8 mouse cellular contexts compared by ENCODE assay signal in genomic region chr4:63403040-63403959, GRCm38 (mm10). TPM values are rescaled to one million over a fixed set of nuclear protein-coding genes. Genes with fewer than 3 reads are reported as not detected.
A peak's percentile ranks its signal among the peaks of the same experiment; 100 is the strongest.
DNase-seq lines count a peak whose midpoint lies in the region; ATAC-seq and TF ChIP-seq lines count a peak whose summit lies in the region.

Akna (minus strand) TSS chr4:63403354.

- H3K9me3 ChIP-seq in forebrain, embryonic 14.5 days (replicated peaks; ENCODE audit: control insufficient read depth, low read length) = no peaks in the 10 kb centered on the region
- no peaks in the 10 kb centered on the region for H3K9me3 ChIP-seq in liver, postnatal 0 days (ENCODE audit: low read length)
- no peaks in the 10 kb centered on the region for H3K9me3 ChIP-seq in neural tube, embryonic 13.5 days

- H3K9ac ChIP-seq in forebrain, embryonic 14.5 days (ENCODE audit: low read length) = peak within 1 kb of the TSS; percentile 55
- peak within 1 kb of the TSS; percentile 68 for H3K9ac ChIP-seq in liver, postnatal 0 days (replicated peaks)
- H3K9ac ChIP-seq in neural tube, embryonic 13.5 days = peak within 1 kb of the TSS; percentile 52

- DNase-seq in A20 (ENCODE audit: low read depth, low spot score) = peak; percentile 91
- DNase-seq in adrenal gland, postnatal 4 days (ENCODE audit: low spot score in 2 of 2) = peak; percentile 63 to 71
- peak; percentile 95 for DNase-seq in forebrain, embryonic 14.5 days (ENCODE audit: low spot score)
- peak; percentile 93 to 94 for DNase-seq in heart, postnatal 10 days
- peak; percentile 94 to 96 for DNase-seq in kidney, postnatal 4 days
- DNase-seq in liver, postnatal 0 days = peak; percentile 73
- peak; percentile 91 for DNase-seq in testis, postnatal 10 days (ENCODE audit: low spot score)

- no peak for TF ChIP-seq CTCF in liver, postnatal 0 days (IDR thresholded peaks at IDR 0.05; ENCODE audit: low read depth)

- H3K27me3 ChIP-seq in forebrain, embryonic 14.5 days (replicated peaks; ENCODE audit: control insufficient read depth, insufficient read depth, low read length) = no peaks in the 10 kb centered on the region
- H3K27me3 ChIP-seq in liver, postnatal 0 days (ENCODE audit: insufficient read depth, low read length) = no peaks in the 10 kb centered on the region
- H3K27me3 ChIP-seq in neural tube, embryonic 13.5 days = no peaks in the 10 kb centered on the region

- peak within 1 kb of the TSS; percentile 21 for H3K4me3 ChIP-seq in forebrain, embryonic 14.5 days (ENCODE audit: low read depth, low read length)
- H3K4me3 ChIP-seq in liver, postnatal 0 days (ENCODE audit: low read depth, low read length) = peak within 1 kb of the TSS; percentile 52
- H3K4me3 ChIP-seq in neural tube, embryonic 13.5 days = peak within 1 kb of the TSS; percentile 23

- peak within 1 kb of the TSS; percentile 49 for H3K4me2 ChIP-seq in forebrain, embryonic 14.5 days (ENCODE audit: low read length)
- H3K4me2 ChIP-seq in liver, postnatal 0 days (ENCODE audit: low read depth, low read length) = peak within 1 kb of the TSS; percentile 60
- peak within 1 kb of the TSS; percentile 44 for H3K4me2 ChIP-seq in neural tube, embryonic 13.5 days

- H3K4me1 ChIP-seq in forebrain, embryonic 14.5 days (ENCODE audit: control insufficient read depth, insufficient read depth, low read length) = peaks cover 66% of the 10 kb centered on the region
- H3K4me1 ChIP-seq in liver, postnatal 0 days (ENCODE audit: insufficient read depth) = peaks cover 62% of the 10 kb centered on the region
- H3K4me1 ChIP-seq in neural tube, embryonic 13.5 days (replicated peaks) = peaks cover 65% of the 10 kb centered on the region

- 7% methylated on average over 17 of the region's 17 CpGs for WGBS in forebrain, embryonic 14.5 days
- WGBS in liver, postnatal 0 days (ENCODE audit: insufficient replicate concordance) = 14% methylated on average over 17 of the region's 17 CpGs
- WGBS in neural tube, embryonic 13.5 days = 17% methylated on average over 17 of the region's 17 CpGs

- peaks cover 3% of the 10 kb centered on the region; the same call in 1 of the 2 replicates for H3K36me3 ChIP-seq in forebrain, embryonic 14.5 days (ENCODE audit: control insufficient read depth, insufficient read depth, low read length)
- no peaks in the 10 kb centered on the region for H3K36me3 ChIP-seq in liver, postnatal 0 days (replicated peaks; ENCODE audit: insufficient read depth, low read length)
- H3K36me3 ChIP-seq in neural tube, embryonic 13.5 days = no peaks in the 10 kb centered on the region

- intact Hi-C loops in heart, postnatal 10 days (cut with DNase I) = no loop called here

- no peak for TF ChIP-seq EP300 in liver, postnatal 0 days (IDR thresholded peaks at IDR 0.05; ENCODE audit: low read depth)

- H3K27ac ChIP-seq in forebrain, embryonic 14.5 days (ENCODE audit: low read depth, low read length) = peak within 1 kb of the TSS; percentile 92
- H3K27ac ChIP-seq in liver, postnatal 0 days (ENCODE audit: low read depth) = peak within 1 kb of the TSS; percentile 92
- peak within 1 kb of the TSS; percentile 84 for H3K27ac ChIP-seq in neural tube, embryonic 13.5 days (replicated peaks)

- ATAC-seq in forebrain, embryonic 14.5 days = peak; percentile 79
- peak; percentile 43 for ATAC-seq in liver, postnatal 0 days
- ATAC-seq in neural tube, embryonic 13.5 days (ENCODE audit: low read depth) = peak; percentile 78

RNA-seq across cellular contexts. Expression of gene Akna, which starts in this region (rescaled TPM):
- 1 to 10 TPM; 7.8 to 9.1 TPM for total RNA-seq in adrenal gland, postnatal 4 days (2021)
- polyA plus RNA-seq in forebrain, embryonic 14.5 days (2014; fragmentation: Nextera tagmentation; extraction: Ambion mirVana) = 5.7 and 8.5 TPM in 2 replicates
- 1 to 10 TPM; 5.4 to 6.1 TPM for total RNA-seq in heart, postnatal 10 days (2021)
- polyA plus RNA-seq in liver, postnatal 0 days (2015; fragmentation: Nextera tagmentation; extraction: Ambion mirVana) = 4.6 and 5.2 TPM in 2 replicates
- 4.4 and 4.8 TPM in 2 replicates for polyA plus RNA-seq in neural tube, embryonic 13.5 days (2015; fragmentation: Nextera tagmentation; extraction: Ambion mirVana)

Comparison
In these comparisons a context has a peak if more than half of its experiments do, and no peak if none do; other contexts are left out.
1. Peak in every context shown above with its lines: DNase-seq, ATAC-seq, H3K4me3 ChIP-seq and H3K27ac ChIP-seq.